Mouse (Mus musculus) neural tube, embryonic 14.5 days (tissue): ENCODE results near the gene Epo. TPM values are rescaled to one million over a fixed set of nuclear protein-coding genes. Genes with fewer than 3 reads are reported as not detected.

Experiments
- ATAC-seq: fragments of 200-750 bp; cut with Nextera tagmentation; 2 replicates; pipeline ENCODE4 v1.8.0; 2017; ENCODE audit warnings: low read depth, mild to moderate bottlenecking, moderate TSS enrichment, moderate library complexity
- H3K27ac ChIP-seq: fragments of 300-500 bp; sonication (generic); 2 replicates; pipeline ENCODE4 v1.5.1; 2014; ENCODE audit warnings: low read depth, mild to moderate bottlenecking, control low read depth, low read length, moderate library complexity, mixed read lengths
- H3K27me3 ChIP-seq: fragments of 300-500 bp; sonication (generic); 2 replicates; pipeline ENCODE4 v1.6.1; 2014; ENCODE audit warnings: low read length; ENCODE audit not compliant: control insufficient read depth, insufficient read depth
- H3K36me3 ChIP-seq: fragments of 300-500 bp; sonication (generic); 2 replicates; pipeline ENCODE4 v1.6.1; 2014; ENCODE audit warnings: low read length, mixed read lengths; ENCODE audit not compliant: control insufficient read depth, insufficient read depth
- H3K4me1 ChIP-seq: fragments of 300-500 bp; sonication (generic); 2 replicates; pipeline ENCODE4 v1.6.1; 2014; ENCODE audit warnings: low read length; ENCODE audit not compliant: control insufficient read depth, insufficient read depth
- H3K4me2 ChIP-seq: fragments of 300-500 bp; sonication (generic); 2 replicates; pipeline ENCODE4 v1.6.1; 2014; ENCODE audit warnings: mild to moderate bottlenecking, low read depth, low read length, control low read depth
- H3K4me3 ChIP-seq: fragments of 300-500 bp; sonication (generic); 2 replicates; pipeline ENCODE4 v1.5.1; 2014; ENCODE audit warnings: low read depth, low read length, control low read depth, mixed read lengths
- H3K9ac ChIP-seq: fragments of 300-500 bp; sonication (generic); replicated peaks from 2 replicates; pipeline ENCODE4 v1.6.1; 2014; ENCODE audit warnings: low read depth, mild to moderate bottlenecking, control low read depth, low read length, mixed read lengths
- H3K9me3 ChIP-seq: fragments of 300-500 bp; sonication (generic); 2 replicates; pipeline ENCODE4 v1.6.1; 2016; ENCODE audit warnings: low read length; ENCODE audit not compliant: control insufficient read depth
- WGBS: fragments of 180-500 bp; shearing (Covaris S2); extraction: QIAGEN DNeasy Blood & Tissue Kit; methylation state at CpG from one replicate; pipeline ENCODE4 v1.1.7; 2014; 5-methylcytosine and 5-hydroxymethylcytosine counted together
- polyA plus RNA-seq: library from polyadenylated mRNA; unstranded; fragments of >200 nt; fragmentation: Nextera tagmentation; extraction: Ambion mirVana; gene quantifications from 2 replicates; pipeline ENCODE4 v1.2.1, GENCODE M21; 2014

Gene Epo
- polyA plus RNA-seq, 1 experiment from 2014 or later: not detected

GRCm38 (mm10) chr5:137481138-137481537 is 51.9 kb downstream of the Epo start:
- Histone ChIP-seq H3K4me1 (no peaks in the 10 kb centered on the region), H3K9ac (no peak overlapping the region), H3K36me3 (no peaks in the 10 kb centered on the region), H3K4me3 (no peak overlapping the region), H3K9me3 (no peaks in the 10 kb centered on the region), H3K4me2 (no peak overlapping the region), H3K27ac (no peak overlapping the region), H3K27me3 (no peaks in the 10 kb centered on the region)
- ATAC-seq: no peak

DNA sequence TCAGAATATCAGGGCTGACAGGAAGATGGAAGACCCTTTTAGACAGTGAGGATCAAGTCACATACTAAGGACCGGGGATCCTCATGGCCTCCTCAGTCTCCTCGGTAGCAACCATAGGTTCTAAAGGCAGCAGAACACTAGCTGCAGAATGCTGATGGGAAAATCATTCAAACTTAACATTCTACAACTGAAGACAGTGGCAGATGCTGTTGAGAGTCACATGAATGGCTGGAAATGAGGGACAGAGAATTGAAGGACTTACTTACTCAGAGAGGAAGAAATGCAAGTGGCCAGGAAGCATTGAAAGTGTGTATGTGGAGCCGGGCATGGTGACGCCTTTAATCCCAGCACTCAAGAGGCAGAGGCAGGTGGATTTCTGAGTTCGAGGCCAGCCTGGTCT is 56.1 kb downstream of the Epo start, which contains the start of gene Zan:
Gene Zan, minus strand, starts transcription at position 101 of the 400 bp plus-strand sequence.
- Histone ChIP-seq H3K27ac (no peak within 1 kb of the TSS), H3K4me1 (no peaks in the 10 kb centered on the region), H3K36me3 (no peaks in the 10 kb centered on the region), H3K9me3 (no peaks in the 10 kb centered on the region), H3K4me3 (no peak within 1 kb of the TSS), H3K9ac (no peak within 1 kb of the TSS), H3K27me3 (no peaks in the 10 kb centered on the region), H3K4me2 (no peak within 1 kb of the TSS)
- ATAC-seq: no peak
- 84% methylated on average over 5 of the region's 5 CpGs for WGBS

- ATAC-seq: no peak
- no peaks in the 10 kb centered on the region for H3K9me3 ChIP-seq
- H3K9ac ChIP-seq: no peak overlapping the region
- no peaks in the 10 kb centered on the region for H3K36me3 ChIP-seq
- no peak overlapping the region for H3K27ac ChIP-seq
- WGBS: 15% methylated on average over 2 of the region's 2 CpGs
- H3K27me3 ChIP-seq: no peaks in the 10 kb centered on the region
- H3K4me3 ChIP-seq: no peak overlapping the region
- no peaks in the 10 kb centered on the region for H3K4me1 ChIP-seq
- no peak overlapping the region for H3K4me2 ChIP-seq
Observed at GRCm38 (mm10) chr5:137474351-137474750, 58.7 kb downstream of the Epo start.

DNA sequence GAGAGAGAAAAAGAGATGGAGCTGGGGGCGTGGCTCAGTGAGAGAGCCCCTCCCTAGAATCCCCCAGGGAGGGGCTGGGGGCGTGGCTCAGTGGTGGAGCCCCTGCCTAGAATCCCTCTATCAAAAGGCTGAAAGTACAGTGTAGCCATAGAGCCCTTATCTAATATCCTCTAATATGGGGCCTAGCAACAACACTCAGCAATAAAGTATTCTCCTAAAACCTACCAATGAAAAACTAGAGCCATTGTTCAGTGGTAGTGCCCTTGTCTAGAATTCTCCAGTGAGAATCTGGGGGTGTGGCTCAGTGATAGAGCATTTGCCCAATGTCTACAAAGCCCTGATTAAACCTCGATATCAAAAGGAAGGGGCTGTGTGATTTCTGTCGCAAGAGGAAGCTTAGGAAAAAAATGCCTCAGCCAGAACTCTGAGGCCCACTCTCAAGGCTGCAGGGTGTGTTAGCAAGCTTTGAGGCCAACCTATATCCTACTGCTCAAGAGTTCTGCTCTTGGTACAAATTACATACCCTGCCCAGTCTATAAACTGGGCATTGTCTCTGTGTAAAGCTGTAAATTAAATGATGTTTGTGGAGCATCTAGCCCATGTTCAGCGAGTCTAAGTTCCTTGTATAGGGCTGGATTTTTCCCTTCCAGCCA is 60.7 kb downstream of the Epo start:
- Histone ChIP-seq H3K27ac (no peak overlapping the region), H3K27me3 (no peaks in the 10 kb centered on the region), H3K9me3 (no peaks in the 10 kb centered on the region), H3K4me3 (no peak overlapping the region), H3K4me2 (no peak overlapping the region), H3K4me1 (no peaks in the 10 kb centered on the region), H3K36me3 (no peaks in the 10 kb centered on the region), H3K9ac (no peak overlapping the region)
- 69% methylated on average over 5 of the region's 5 CpGs for WGBS
- ATAC-seq: no peak

- Histone ChIP-seq H3K4me1 (no peaks in the 10 kb centered on the region), H3K27me3 (no peaks in the 10 kb centered on the region)
- no peak for ATAC-seq
Observed at GRCm38 (mm10) chr5:137466946-137467345, 66.1 kb downstream of the Epo start.

GRCm38 (mm10) chr5:137465049-137465448 is 68.0 kb downstream of the Epo start:
- Histone ChIP-seq H3K4me3 (no peak overlapping the region), H3K9me3 (no peaks in the 10 kb centered on the region), H3K27ac (no peak overlapping the region), H3K36me3 (no peaks in the 10 kb centered on the region), H3K27me3 (no peaks in the 10 kb centered on the region), H3K4me2 (no peak overlapping the region), H3K9ac (no peak overlapping the region), H3K4me1 (no peaks in the 10 kb centered on the region)
- ATAC-seq: no peak
- WGBS: 55% methylated on average over 3 of the region's 3 CpGs

More at GRCm38 (mm10) chr5:137466946-137467345, 66.1 kb downstream of the Epo start:
- Histone ChIP-seq H3K27ac (no peak overlapping the region), H3K36me3 (no peaks in the 10 kb centered on the region), H3K9ac (no peak overlapping the region), H3K9me3 (no peaks in the 10 kb centered on the region), H3K4me2 (no peak overlapping the region), H3K4me3 (no peak overlapping the region)
- 95% methylated on average over 6 of the region's 6 CpGs for WGBS

DNA sequence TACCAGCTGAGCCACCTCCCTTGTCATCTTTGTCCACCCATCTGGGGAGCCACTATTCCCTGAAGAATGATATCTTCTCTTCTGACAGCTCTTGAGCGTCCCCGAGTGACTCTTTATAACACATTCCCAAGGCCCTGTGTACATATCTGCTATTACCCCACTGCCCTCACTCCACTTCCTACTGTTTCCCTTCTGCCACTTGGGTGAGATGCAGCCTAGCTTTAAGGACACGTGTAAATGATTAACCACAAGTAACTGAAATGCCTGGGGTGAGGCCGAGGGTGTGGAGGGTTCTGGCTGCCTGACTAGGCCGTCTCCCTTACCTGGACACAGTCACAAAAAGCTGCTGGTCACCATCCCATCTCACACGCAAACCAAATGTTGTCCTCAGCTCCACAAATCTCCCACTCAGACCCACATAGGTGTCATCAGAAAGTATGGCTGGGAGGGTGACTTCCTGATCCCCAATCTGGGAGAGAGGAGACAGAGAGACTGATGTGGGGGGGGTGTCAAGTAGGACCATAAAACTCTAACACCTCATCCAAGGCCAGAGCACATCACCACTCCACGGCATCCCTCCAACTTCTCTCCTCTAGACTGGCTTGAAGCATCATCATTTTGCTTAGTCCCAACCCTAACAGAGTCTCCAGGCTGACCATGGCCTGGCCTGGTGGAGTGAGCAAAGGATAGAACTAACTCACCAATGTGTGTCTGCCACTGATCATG is 77.0 kb downstream of the Epo start:
- ATAC-seq: no peak
- H3K9ac ChIP-seq: no peak overlapping the region
- no peaks in the 10 kb centered on the region for H3K9me3 ChIP-seq
- no peak overlapping the region for H3K4me2 ChIP-seq
- H3K4me3 ChIP-seq: no peak overlapping the region
- WGBS: 58% methylated on average over 7 of the region's 7 CpGs
- H3K27me3 ChIP-seq: no peaks in the 10 kb centered on the region
- no peak overlapping the region for H3K27ac ChIP-seq
- H3K4me1 ChIP-seq: no peaks in the 10 kb centered on the region
- no peaks in the 10 kb centered on the region for H3K36me3 ChIP-seq

GRCm38 (mm10) chr5:137455206-137455605 is 77.8 kb downstream of the Epo start:
- no peak for ATAC-seq
- Histone ChIP-seq H3K4me2 (no peak overlapping the region), H3K4me3 (no peak overlapping the region), H3K36me3 (no peaks in the 10 kb centered on the region), H3K27ac (no peak overlapping the region), H3K9ac (no peak overlapping the region), H3K27me3 (no peaks in the 10 kb centered on the region), H3K9me3 (no peaks in the 10 kb centered on the region), H3K4me1 (no peaks in the 10 kb centered on the region)
- 86% methylated on average over 6 of the region's 6 CpGs for WGBS

DNA sequence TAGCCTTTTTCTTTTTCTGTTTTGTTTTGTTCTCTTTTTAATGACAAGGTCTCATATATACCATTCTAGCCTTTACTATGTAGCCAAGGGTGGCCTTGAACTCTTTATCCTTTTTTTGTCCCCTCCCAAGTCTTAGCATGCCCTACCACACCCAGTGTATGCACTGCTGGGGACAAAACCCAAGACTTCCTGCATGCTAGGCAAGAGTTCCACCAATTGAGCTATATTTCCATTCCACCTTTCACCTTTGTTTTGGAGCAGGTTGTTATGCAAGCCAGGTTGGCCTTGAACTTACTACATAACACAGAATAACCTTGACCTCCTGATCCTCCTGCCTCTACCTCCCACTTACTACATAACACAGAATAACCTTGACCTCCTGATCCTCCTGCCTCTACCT is 87.5 kb downstream of the Epo start:
- no peaks in the 10 kb centered on the region for H3K36me3 ChIP-seq
- H3K27ac ChIP-seq: no peak overlapping the region
- no peaks in the 10 kb centered on the region for H3K27me3 ChIP-seq
- no peaks in the 10 kb centered on the region for H3K9me3 ChIP-seq
- H3K4me2 ChIP-seq: no peak overlapping the region
- H3K4me1 ChIP-seq: no peaks in the 10 kb centered on the region
- H3K4me3 ChIP-seq: no peak overlapping the region
- H3K9ac ChIP-seq: no peak overlapping the region
- no peak for ATAC-seq
